Mouse (Mus musculus) activated CD4-positive, CD25-positive, alpha-beta regulatory T cell, adult 4 months (primary cell): Measurements from ENCODE around the gene Prkab1. TPM values are rescaled to one million over a fixed set of nuclear protein-coding genes. Genes with fewer than 3 reads are reported as not detected.

ENCODE experiments used
- ATAC-seq: one replicate; pipeline ENCODE4 v1.8.0; 2017
- polyA plus RNA-seq, 2 experiments: library from polyadenylated mRNA; unstranded; fragments of 100-300 nt; shearing (Covaris generic); gene quantifications; one replicate each; pipeline ENCODE4 v1.2.1; 2017

The Prkab1 gene
- polyA plus RNA-seq, 2 experiments from 2014 or later = 36.1 to 43.3 TPM

GRCm38 (mm10) chr5:116017391-116017790 is 6.9 kb downstream of the Prkab1 start:
- ATAC-seq = no peak

- no peak for ATAC-seq
Observed at GRCm38 (mm10) chr5:116016542-116016941, 7.8 kb downstream of the Prkab1 start.

GRCm38 (mm10) chr5:116014237-116014636 is 10.1 kb downstream of the Prkab1 start:
- no peak for ATAC-seq

GRCm38 (mm10) chr5:116013821-116014220 is 10.5 kb downstream of the Prkab1 start:
- no peak for ATAC-seq

- ATAC-seq = no peak
Observed at GRCm38 (mm10) chr5:116012503-116012902, 11.8 kb downstream of the Prkab1 start.

- ATAC-seq = no peak
Observed at GRCm38 (mm10) chr5:116011700-116012099, 12.6 kb downstream of the Prkab1 start.

GRCm38 (mm10) chr5:116009884-116010627 is 14.3 kb downstream of the Prkab1 start:
- ATAC-seq = no peak

- no peak for ATAC-seq
Observed at GRCm38 (mm10) chr5:116009091-116009851, 15.0 kb downstream of the Prkab1 start.

GRCm38 (mm10) chr5:116007723-116008122 is 16.6 kb downstream of the Prkab1 start:
- no peak for ATAC-seq

- no peak for ATAC-seq
Observed at GRCm38 (mm10) chr5:116006324-116007099, 17.8 kb downstream of the Prkab1 start.

- no peak for ATAC-seq
Observed at GRCm38 (mm10) chr5:116004271-116004670, 20.0 kb downstream of the Prkab1 start.

GRCm38 (mm10) chr5:116003825-116004224 is 20.5 kb downstream of the Prkab1 start:
- ATAC-seq = no peak

DNA sequence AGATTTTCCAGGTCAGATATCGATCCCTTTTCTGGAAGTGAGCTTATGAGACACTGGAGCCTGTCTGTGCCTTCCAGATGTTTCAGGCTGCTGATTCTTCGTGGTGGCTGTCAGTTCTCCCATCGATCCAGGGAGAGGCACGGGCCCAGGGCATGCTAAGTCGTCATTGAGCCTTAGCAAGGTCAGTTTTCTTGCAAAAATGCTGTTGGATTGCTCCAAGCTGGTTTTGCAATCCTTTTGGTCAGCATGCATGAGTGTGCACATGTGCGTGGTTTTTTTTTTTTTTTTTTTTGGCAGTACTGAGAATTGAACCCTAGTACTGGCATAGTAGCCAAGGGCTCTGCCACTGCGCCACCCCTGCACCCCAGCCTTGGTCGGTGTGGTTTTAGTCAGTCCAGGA is 21.2 kb downstream of the Prkab1 start:
- no peak for ATAC-seq

- ATAC-seq = no peak
Observed at GRCm38 (mm10) chr5:115997376-115997775, 26.9 kb downstream of the Prkab1 start.

DNA sequence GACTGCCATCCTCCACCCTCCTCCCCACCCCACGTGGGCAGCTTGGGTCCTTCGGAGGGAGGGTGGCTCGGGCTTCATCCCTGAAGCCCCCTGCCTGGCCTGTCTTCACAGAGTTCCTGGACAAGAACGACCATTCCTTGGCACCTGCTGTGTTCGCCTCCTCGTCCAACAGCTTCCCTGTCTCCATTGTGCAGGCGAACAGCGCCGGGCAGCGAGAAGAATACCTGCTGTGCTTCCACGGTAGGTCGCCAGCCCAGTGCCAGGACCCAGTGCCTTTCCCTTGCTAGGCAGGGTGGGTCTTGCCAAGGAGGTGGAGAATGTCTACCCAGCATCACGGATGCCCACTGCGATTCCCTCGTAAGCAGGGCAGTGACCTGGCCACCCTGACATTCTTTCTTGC is 30.2 kb downstream of the Prkab1 start:
- ATAC-seq = no peak

GRCm38 (mm10) chr5:115991717-115992116 is 32.6 kb downstream of the Prkab1 start:
- no peak for ATAC-seq

- no peak for ATAC-seq
Observed at GRCm38 (mm10) chr5:115987284-115987683, 37.0 kb downstream of the Prkab1 start.

- ATAC-seq = no peak
Observed at GRCm38 (mm10) chr5:115985101-115985500, 39.2 kb downstream of the Prkab1 start.

GRCm38 (mm10) chr5:115984392-115984791 is 39.9 kb downstream of the Prkab1 start:
- ATAC-seq = no peak

DNA sequence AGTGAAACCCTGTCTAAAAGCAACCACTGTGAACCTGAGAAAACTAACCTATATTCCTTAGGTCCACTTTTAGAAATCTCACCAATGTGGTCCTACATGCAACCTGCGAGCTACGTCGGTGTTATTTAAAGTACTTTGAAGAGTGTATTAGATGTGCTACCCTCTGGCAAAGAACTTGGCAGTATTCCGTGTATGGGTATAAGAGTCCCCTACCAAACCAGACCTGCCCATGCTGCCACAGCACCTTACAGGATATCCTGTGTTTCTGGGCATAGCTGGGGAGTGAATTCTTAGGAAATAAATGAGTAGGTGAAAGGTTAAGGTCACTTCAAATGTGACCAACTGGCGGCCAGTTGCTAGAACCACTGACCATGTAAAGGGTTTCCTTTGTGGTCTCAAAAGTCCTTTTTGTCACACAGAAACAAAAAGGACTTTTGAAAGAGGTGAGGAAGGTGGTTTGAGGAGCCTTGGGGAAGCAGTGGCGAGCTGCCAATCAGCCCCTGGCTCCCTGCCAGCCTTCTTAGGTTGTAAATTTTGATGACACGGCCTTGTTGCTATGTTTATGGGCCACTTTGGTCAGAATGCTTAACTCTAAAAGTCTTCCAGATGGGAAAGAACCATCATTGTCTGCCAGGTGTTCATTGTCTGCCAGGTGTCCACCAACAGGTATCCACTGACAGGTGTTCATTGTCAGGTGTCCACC is 41.5 kb downstream of the Prkab1 start:
- no peak for ATAC-seq

GRCm38 (mm10) chr5:115980537-115980936 is 43.8 kb downstream of the Prkab1 start:
- no peak for ATAC-seq

DNA sequence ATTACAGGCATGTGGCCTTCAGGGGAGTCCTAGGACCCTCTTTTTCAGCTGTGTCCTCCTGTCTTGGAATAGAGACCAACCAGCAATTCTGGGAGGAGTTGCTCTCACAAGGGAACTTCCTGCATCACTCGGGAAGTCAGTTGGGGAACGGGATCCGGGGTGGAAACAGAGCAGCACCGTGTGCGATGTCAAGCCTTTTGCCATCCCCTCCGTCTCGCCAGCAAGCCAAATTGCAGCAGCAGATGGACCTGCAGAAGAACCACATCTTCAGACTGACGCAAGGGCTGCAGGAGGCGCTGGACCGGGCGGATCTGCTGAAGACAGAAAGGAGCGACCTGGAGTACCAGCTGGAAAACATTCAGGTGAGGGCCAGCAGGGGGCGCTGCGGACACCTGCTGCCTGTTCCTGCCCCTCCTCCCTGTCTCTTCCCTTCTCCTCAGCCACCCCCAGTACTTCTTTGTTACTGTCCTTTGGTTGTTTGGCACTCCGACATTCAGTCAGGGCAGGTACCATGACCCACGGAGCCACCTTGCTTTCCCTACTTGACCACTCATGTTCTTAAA is 45.1 kb downstream of the Prkab1 start:
- no peak for ATAC-seq
